Comparison of ENCODE assay signal across 35 mouse cellular contexts in genomic region chr12:45184510-45184909, GRCm38 (mm10).
"Had no signal": no experiment of that assay in that cellular context is flagged by ENCODE, and none has a peak within 500 bp of the region (broad histone marks: within the 10 kb centered on the region; RNA-seq: fewer than 3 reads in every experiment).

No protein-coding gene starts in this region.

- ATAC-seq: hindbrain, embryonic 16.5 days; hindbrain, postnatal 0 days; inflammation-experienced regulatory T-cells, adult 6 months; intestine, embryonic 15.5 days; intestine, embryonic 16.5 days; intestine, postnatal 0 days had no signal

- H3K27me3 ChIP-seq: heart, embryonic 12.5 days; heart, embryonic 13.5 days; heart, embryonic 15.5 days; hindbrain, embryonic 12.5 days; hindbrain, embryonic 13.5 days; hindbrain, embryonic 15.5 days; intestine, embryonic 15.5 days; kidney, embryonic 15.5 days had no signal

- H3K36me3 ChIP-seq: heart, embryonic 10.5 days; heart, embryonic 12.5 days; heart, embryonic 13.5 days; heart, embryonic 15.5 days; hindbrain, embryonic 10.5 days; hindbrain, embryonic 12.5 days; hindbrain, embryonic 13.5 days; hindbrain, embryonic 15.5 days; intestine, embryonic 15.5 days; kidney, embryonic 15.5 days had no signal

- H3K9ac ChIP-seq: heart, embryonic 12.5 days; heart, embryonic 13.5 days; heart, embryonic 15.5 days; hindbrain, embryonic 12.5 days; hindbrain, embryonic 13.5 days; hindbrain, embryonic 14.5 days; hindbrain, embryonic 15.5 days; intestine, embryonic 15.5 days; kidney, embryonic 15.5 days had no signal

- H3K4me1 ChIP-seq: heart, embryonic 10.5 days; heart, embryonic 12.5 days; heart, embryonic 13.5 days; heart, embryonic 15.5 days; hindbrain, embryonic 10.5 days; hindbrain, embryonic 12.5 days; hindbrain, embryonic 13.5 days; hindbrain, embryonic 15.5 days; intestine, embryonic 15.5 days; kidney, embryonic 15.5 days had no signal

- H3K4me2 ChIP-seq: heart, embryonic 11.5 days; heart, embryonic 12.5 days; heart, embryonic 13.5 days; heart, embryonic 15.5 days; hindbrain, embryonic 12.5 days; hindbrain, embryonic 13.5 days; hindbrain, embryonic 14.5 days; hindbrain, embryonic 15.5 days; intestine, embryonic 15.5 days; kidney, embryonic 15.5 days had no signal

- DNase-seq: heart, postnatal 10 days; heart, postnatal 14 days; heart, postnatal 36 days; heart, postnatal 4 days; kidney, adult 11 months; kidney, adult 2 months; kidney, adult 8-10 months; kidney, adult 9 months; kidney, postnatal 10 days; kidney, postnatal 14 days; kidney, postnatal 25 days; kidney, postnatal 36 days; kidney, postnatal 4 days; layer of hippocampus, adult 9-11 months; layer of hippocampus, postnatal 36 days had no signal

- H3K9me3 ChIP-seq: heart, embryonic 10.5 days; heart, embryonic 12.5 days; heart, embryonic 13.5 days; heart, embryonic 15.5 days; hindbrain, embryonic 10.5 days; hindbrain, embryonic 12.5 days; hindbrain, embryonic 13.5 days; hindbrain, embryonic 15.5 days; intestine, embryonic 15.5 days; kidney, embryonic 15.5 days had no signal

- H3K4me3 ChIP-seq: heart, embryonic 10.5 days; heart, embryonic 12.5 days; heart, embryonic 13.5 days; heart, embryonic 15.5 days; hindbrain, embryonic 10.5 days; hindbrain, embryonic 12.5 days; hindbrain, embryonic 13.5 days; hindbrain, embryonic 15.5 days; intestine, embryonic 15.5 days; kidney, embryonic 15.5 days; layer of hippocampus, adult 2 months; left cerebral cortex, adult 2 months had no signal

- H3K27ac ChIP-seq: heart, embryonic 10.5 days; heart, embryonic 13.5 days; heart, embryonic 15.5 days; hindbrain, embryonic 10.5 days; hindbrain, embryonic 12.5 days; hindbrain, embryonic 13.5 days; hindbrain, embryonic 14.5 days; hindbrain, embryonic 15.5 days; hindbrain, postnatal 0 days; intestine, embryonic 15.5 days; kidney, embryonic 15.5 days; kidney, postnatal 0 days; layer of hippocampus, adult 2 months; left cerebral cortex, adult 2 months had no signal
